In the genomic region with DNA sequence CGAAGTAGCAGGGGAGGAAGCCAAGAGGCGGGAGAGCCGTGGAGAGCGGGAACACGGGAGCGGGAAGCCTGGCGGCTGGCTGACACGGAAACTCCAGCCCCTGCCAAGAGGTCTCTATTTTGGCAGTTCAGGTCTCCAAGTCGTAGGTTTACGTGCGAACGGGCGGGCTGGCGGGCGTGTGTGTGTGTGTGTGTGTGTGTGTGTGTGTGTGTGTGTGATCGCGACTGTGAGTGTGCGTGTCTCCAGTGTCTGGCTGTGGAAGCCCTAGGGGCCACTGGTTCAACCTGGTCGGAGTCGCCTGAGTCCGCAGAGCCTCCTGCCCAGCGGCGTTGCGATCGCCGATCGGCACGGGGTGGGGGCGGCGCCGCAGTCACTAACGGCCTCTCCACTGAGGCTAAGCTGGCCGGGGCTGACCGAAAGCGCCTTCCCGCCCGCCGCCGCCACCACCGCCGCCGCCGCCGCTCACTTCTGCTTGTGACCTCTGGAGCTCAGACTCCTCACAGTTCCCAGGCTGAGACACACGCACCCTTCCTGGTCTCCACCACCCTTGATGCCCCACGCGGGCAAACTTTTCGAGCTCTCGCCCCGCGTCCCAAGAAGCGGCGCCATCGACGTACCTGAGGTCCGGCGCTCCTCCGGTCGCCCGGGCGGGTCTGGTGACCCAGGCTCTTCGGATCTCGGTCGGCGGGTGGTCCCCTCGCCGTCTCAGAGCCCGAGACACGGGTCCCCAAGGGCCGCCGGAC, we compare ENCODE assay signal across 8 mouse cellular contexts. TPM values are rescaled to one million over a fixed set of nuclear protein-coding genes. Genes with fewer than 3 reads are reported as not detected.
DNase-seq lines count a peak whose midpoint lies in the region; ATAC-seq lines count a peak whose summit lies in the region.

No protein-coding gene starts in this region.

- peaks cover 17 to 26% of the 10 kb centered on the region in 2 experiments for H3K4me1 ChIP-seq in heart, embryonic 14.5 days (ENCODE audit: control insufficient read depth in 2 of 2, insufficient read depth in 2 of 2, low read length in 2 of 2)
- no peaks in the 10 kb centered on the region for H3K4me1 ChIP-seq in limb, embryonic 11.5 days (ENCODE audit: control insufficient read depth, insufficient read depth, low read length)
- no peaks in the 10 kb centered on the region for H3K4me1 ChIP-seq in midbrain, embryonic 14.5 days (ENCODE audit: control insufficient read depth, insufficient read depth, low read length)

- ATAC-seq in heart, embryonic 14.5 days (ENCODE audit: insufficient number of reproducible peaks, insufficient read depth, low FRiP score, low read depth), result no peak
- 0 out of 2 replicates have a peak, but pooled peaks have one; percentile 23 for ATAC-seq in limb, embryonic 11.5 days (ENCODE audit: insufficient number of reproducible peaks, low FRiP score, low TSS enrichment, low read depth)
- ATAC-seq in midbrain, embryonic 14.5 days (ENCODE audit: low FRiP score, low TSS enrichment), result peak; percentile 34; the same call in 1 of the 2 replicates

- peak overlapping the region; percentile 61 to 64 for H3K4me3 ChIP-seq in heart, embryonic 14.5 days (ENCODE audit: control insufficient read depth in 1 of 2, insufficient read depth in 1 of 2, low read depth in 1 of 2, low read length in 2 of 2)
- H3K4me3 ChIP-seq in limb, embryonic 11.5 days (ENCODE audit: low read depth, low read length), result peak overlapping the region; percentile 34
- peak overlapping the region; percentile 30 for H3K4me3 ChIP-seq in midbrain, embryonic 14.5 days (replicated peaks; ENCODE audit: low read depth, low read length)

- no peaks in the 10 kb centered on the region for H3K9me3 ChIP-seq in heart, embryonic 14.5 days (ENCODE audit: control insufficient read depth, low read length)
- H3K9me3 ChIP-seq in limb, embryonic 11.5 days (ENCODE audit: control insufficient read depth, low read length), result no peaks in the 10 kb centered on the region
- no peaks in the 10 kb centered on the region for H3K9me3 ChIP-seq in midbrain, embryonic 14.5 days (ENCODE audit: control insufficient read depth, low read length)

- intact Hi-C loops in gastrocnemius, postnatal 14 days (cut with DNase I; ENCODE audit: low total_unique reads), result no loop called here
- intact Hi-C loops in gastrocnemius, postnatal 36 days (cut with DNase I), result no loop called here

- peak; percentile 23 for DNase-seq in gastrocnemius, postnatal 14 days
- DNase-seq in gastrocnemius, postnatal 36 days, result no peak
- DNase-seq in adrenal gland, postnatal 36 days, result peak; percentile 45 to 62
- peak; percentile 41 for DNase-seq in limb, embryonic 11.5 days (ENCODE audit: low spot score)
- DNase-seq in midbrain, embryonic 14.5 days, result peak; percentile 7
- no peak for DNase-seq in layer of hippocampus, adult 8-10 months (ENCODE audit: low spot score in 2 of 2)
- DNase-seq in urinary bladder, postnatal 4 days (ENCODE audit: low spot score in 2 of 2), result no peak

- WGBS in heart, embryonic 14.5 days, result 21% methylated on average over 55 of the region's 71 CpGs
- WGBS in limb, embryonic 11.5 days, result 17% methylated on average over 64 of the region's 71 CpGs
- 26% methylated on average over 69 of the region's 71 CpGs for WGBS in midbrain, embryonic 14.5 days

- H3K4me2 ChIP-seq in heart, embryonic 14.5 days (ENCODE audit: low read length), result peak overlapping the region; percentile 74
- H3K4me2 ChIP-seq in limb, embryonic 11.5 days (ENCODE audit: low read depth, severe bottlenecking), result peak overlapping the region; percentile 42
- peak overlapping the region; percentile 50 for H3K4me2 ChIP-seq in midbrain, embryonic 14.5 days (ENCODE audit: low read length)

- H3K9ac ChIP-seq in heart, embryonic 14.5 days (ENCODE audit: low read length), result peak overlapping the region; percentile 87
- peak overlapping the region; percentile 30; the same call in 1 of the 2 replicates for H3K9ac ChIP-seq in limb, embryonic 11.5 days (ENCODE audit: low read length)
- H3K9ac ChIP-seq in midbrain, embryonic 14.5 days (replicated peaks; ENCODE audit: low read length), result no peak overlapping the region

- peak overlapping the region; percentile 77 to 92 for H3K27ac ChIP-seq in heart, embryonic 14.5 days (replicated peaks in 1 of 2; ENCODE audit: control insufficient read depth in 1 of 2, insufficient read depth in 1 of 2, low read depth in 2 of 2, low read length in 2 of 2)
- H3K27ac ChIP-seq in limb, embryonic 11.5 days (replicated peaks; ENCODE audit: low read depth, low read length), result no peak overlapping the region
- H3K27ac ChIP-seq in midbrain, embryonic 14.5 days (replicated peaks; ENCODE audit: low read depth, low read length), result no peak overlapping the region

- no peaks in the 10 kb centered on the region for H3K36me3 ChIP-seq in heart, embryonic 14.5 days (ENCODE audit: control insufficient read depth, insufficient read depth, low read length)
- no peaks in the 10 kb centered on the region for H3K36me3 ChIP-seq in limb, embryonic 11.5 days (ENCODE audit: control insufficient read depth, insufficient read depth, low read length)
- no peaks in the 10 kb centered on the region for H3K36me3 ChIP-seq in midbrain, embryonic 14.5 days (ENCODE audit: control insufficient read depth, insufficient read depth, low read length)

- no peaks in the 10 kb centered on the region for H3K27me3 ChIP-seq in heart, embryonic 14.5 days (ENCODE audit: control insufficient read depth, insufficient read depth, low read length)
- H3K27me3 ChIP-seq in limb, embryonic 11.5 days (ENCODE audit: control insufficient read depth, insufficient read depth, low read length), result peaks cover 12% of the 10 kb centered on the region
- H3K27me3 ChIP-seq in midbrain, embryonic 14.5 days (ENCODE audit: control insufficient read depth, insufficient read depth, low read length), result peaks cover 12% of the 10 kb centered on the region; the same call in 1 of the 2 replicates

RNA-seq across cellular contexts. Expression of a gene that starts 9.8 kb away (rescaled TPM):
- total RNA-seq in gastrocnemius, postnatal 14 days (2021), result 1 to 10 TPM; 3.9 to 4.7 TPM
- total RNA-seq in gastrocnemius, postnatal 36 days (2021), result 1 to 10 TPM; 1.9 to 2.0 TPM
- total RNA-seq in adrenal gland, postnatal 36 days (2021), result 10 to 100 TPM; 10.9 to 19.1 TPM
- polyA plus RNA-seq in heart, embryonic 14.5 days (2014; fragmentation: Nextera tagmentation; extraction: Ambion mirVana), result 15.3 TPM in 2 replicates
- polyA plus RNA-seq in limb, embryonic 11.5 days (2014; fragmentation: Nextera tagmentation; extraction: Ambion mirVana), result 2.4 and 2.6 TPM in 2 replicates
- 0.20 and 0.95 TPM in 2 replicates for polyA plus RNA-seq in midbrain, embryonic 14.5 days (2014; fragmentation: Nextera tagmentation; extraction: Ambion mirVana)
- total RNA-seq in layer of hippocampus, adult 8-10 months (2022), result 1 to 10 TPM; 1.0 to 3.1 (median 1.9) TPM

Comparison
In these comparisons a context has a peak if more than half of its experiments do, and no peak if none do; other contexts are left out.
1. DNase-seq: peak in gastrocnemius, postnatal 14 days (single experiment), adrenal gland, postnatal 36 days (2 of 2), limb, embryonic 11.5 days (single experiment) and midbrain, embryonic 14.5 days (single experiment); none in gastrocnemius, postnatal 36 days (0 of 2), layer of hippocampus, adult 8-10 months (0 of 2) and urinary bladder, postnatal 4 days (0 of 2).
2. H3K27ac ChIP-seq: peak in heart, embryonic 14.5 days (2 of 2); none in limb, embryonic 11.5 days (single experiment) and midbrain, embryonic 14.5 days (single experiment).
3. Peak in every context shown above with its lines, with median percentiles within 50 percentile points of each other: H3K4me2 ChIP-seq and H3K4me3 ChIP-seq.